In the genomic region with DNA sequence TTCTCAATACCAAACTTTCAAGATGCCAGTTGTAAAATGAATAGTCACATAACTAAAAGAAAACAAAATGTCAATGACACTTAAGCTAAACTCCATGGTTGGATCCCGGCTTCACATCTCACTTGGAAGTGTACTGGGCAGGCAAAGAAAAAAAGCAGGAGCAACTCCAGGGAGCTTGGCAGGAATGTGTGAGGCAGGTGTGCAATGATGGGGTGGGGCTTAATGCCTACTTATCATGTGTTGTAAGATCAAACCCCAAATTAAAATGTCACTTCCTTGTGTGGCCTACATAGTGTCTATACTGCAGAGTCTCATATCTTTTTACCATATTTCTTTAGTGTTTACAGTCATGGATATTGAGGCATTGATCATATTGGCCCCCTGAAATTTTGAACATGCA, we compare ENCODE assay signal across 21 mouse cellular contexts.
"Had no signal": no experiment of that assay in that cellular context is flagged by ENCODE, and none has a peak within 500 bp of the region (broad histone marks: within the 10 kb centered on the region; RNA-seq: fewer than 3 reads in every experiment).

No protein-coding gene starts in this region.

- H3K36me3 ChIP-seq: kidney, embryonic 15.5 days; limb, embryonic 12.5 days; limb, embryonic 15.5 days; liver, embryonic 13.5 days; midbrain, embryonic 12.5 days; midbrain, embryonic 15.5 days; neural tube, embryonic 12.5 days; neural tube, embryonic 15.5 days had no signal

- H3K27ac ChIP-seq: kidney, embryonic 15.5 days; limb, embryonic 12.5 days; limb, embryonic 15.5 days; liver, embryonic 13.5 days; macrophage; midbrain, embryonic 12.5 days; midbrain, embryonic 15.5 days; neural tube, embryonic 12.5 days; neural tube, embryonic 15.5 days; stomach, postnatal 0 days had no signal

- H3K4me3 ChIP-seq: kidney, embryonic 15.5 days; limb, embryonic 12.5 days; limb, embryonic 15.5 days; liver, embryonic 13.5 days; midbrain, embryonic 12.5 days; midbrain, embryonic 15.5 days; neural tube, embryonic 12.5 days; neural tube, embryonic 15.5 days had no signal

- H3K4me2 ChIP-seq: kidney, embryonic 15.5 days; limb, embryonic 12.5 days; limb, embryonic 15.5 days; liver, embryonic 13.5 days; midbrain, embryonic 12.5 days; midbrain, embryonic 15.5 days; neural tube, embryonic 12.5 days; neural tube, embryonic 15.5 days had no signal

- DNase-seq: kidney, adult 11 months; kidney, adult 8-10 months; kidney, postnatal 10 days; kidney, postnatal 36 days; liver, embryonic 13.5 days; lung, adult 2 months; right cerebral cortex, adult 18-20 months; right cerebral cortex, postnatal 14 days; right cerebral cortex, postnatal 4 days; thymus, adult 2 months; thymus, postnatal 14 days; thymus, postnatal 4 days had no signal

- H3K27me3 ChIP-seq: kidney, embryonic 15.5 days; limb, embryonic 12.5 days; limb, embryonic 15.5 days; liver, embryonic 13.5 days; midbrain, embryonic 12.5 days; midbrain, embryonic 15.5 days; neural tube, embryonic 12.5 days; neural tube, embryonic 15.5 days had no signal

- H3K9ac ChIP-seq: kidney, embryonic 15.5 days; limb, embryonic 12.5 days; limb, embryonic 15.5 days; liver, embryonic 13.5 days; midbrain, embryonic 12.5 days; midbrain, embryonic 15.5 days; neural tube, embryonic 12.5 days; neural tube, embryonic 15.5 days had no signal

- H3K4me1 ChIP-seq: limb, embryonic 12.5 days; limb, embryonic 15.5 days; liver, embryonic 13.5 days; midbrain, embryonic 12.5 days; midbrain, embryonic 15.5 days; neural tube, embryonic 12.5 days had no signal

- H3K9me3 ChIP-seq: kidney, embryonic 15.5 days; limb, embryonic 12.5 days; limb, embryonic 15.5 days; liver, embryonic 13.5 days; midbrain, embryonic 12.5 days; midbrain, embryonic 15.5 days; neural tube, embryonic 12.5 days; neural tube, embryonic 15.5 days had no signal

- ATAC-seq: midbrain, embryonic 15.5 days had no signal
